Mouse (Mus musculus) spleen, adult 2 months (tissue): Measurements from ENCODE around the gene Desi1. TPM values are rescaled to one million over a fixed set of nuclear protein-coding genes. Genes with fewer than 3 reads are reported as not detected.
A peak's percentile ranks its signal among the peaks of the same experiment; 100 is the strongest.

Experiments used
- DNase-seq, 2 experiments: peaks; one replicate each; pipeline versions ENCODE4 v3.0.0 to v3.0.0-alpha.2; 2012 to 2021; ENCODE audit warnings: low spot score in 2 of 2, low read depth in 1 of 2
- H3K27ac ChIP-seq: fragments of 200-500 bp; 2 replicates; pipeline ENCODE4 v1.5.1; 2012; ENCODE audit warnings: low read length, inconsistent platforms; ENCODE audit not compliant: insufficient read depth
- H3K27me3 ChIP-seq: fragments of 200-500 bp; 2 replicates; pipeline ENCODE4 v1.6.1; 2012; ENCODE audit warnings: mild to moderate bottlenecking, moderate library complexity, low read length, inconsistent platforms; ENCODE audit not compliant: control insufficient read depth, insufficient read depth
- H3K36me3 ChIP-seq: fragments of 200-500 bp; 2 replicates; pipeline ENCODE4 v1.6.1; 2012; ENCODE audit warnings: mild to moderate bottlenecking, low read length, inconsistent platforms; ENCODE audit not compliant: control insufficient read depth, insufficient read depth
- H3K4me1 ChIP-seq: fragments of 200-500 bp; 2 replicates; pipeline ENCODE4 v1.6.1; 2011; ENCODE audit warnings: inconsistent platforms; ENCODE audit not compliant: control insufficient read depth, insufficient read depth, insufficient read length
- H3K4me3 ChIP-seq: fragments of 200-500 bp; 2 replicates; pipeline ENCODE4 v1.5.1; 2011; ENCODE audit warnings: mild to moderate bottlenecking, inconsistent platforms; ENCODE audit not compliant: insufficient read depth, insufficient read length; ENCODE audit errors: extremely low read depth
- CTCF ChIP-seq: fragments of 200-500 bp; IDR thresholded peaks from 2 replicates; pipeline ENCODE4 v1.5.1; 2011; ENCODE audit warnings: mild to moderate bottlenecking, inconsistent platforms; ENCODE audit not compliant: insufficient read depth, insufficient read length, insufficient replicate concordance; ENCODE audit errors: extremely low read depth
- POLR2A ChIP-seq: fragments of 200-500 bp; IDR thresholded peaks from 2 replicates; pipeline ENCODE4 v1.6.1; 2011; ENCODE audit warnings: low read depth, low read length, inconsistent platforms
- WGBS: fragments of 180-500 bp; shearing (Covaris S2); methylation state at CpG from one replicate; pipeline ENCODE4 v1.1.7; 2018; 5-methylcytosine and 5-hydroxymethylcytosine counted together
- polyA plus RNA-seq: library from polyadenylated mRNA; depleted of rRNA; stranded (reverse); fragments of >200 nt; gene quantifications from 2 replicates; pipeline ENCODE4 v1.2.3, GENCODE M21; 2012

The Desi1 gene
- polyA plus RNA-seq, 1 experiment, result 15.4 TPM

GRCm38 (mm10) chr15:82063909-82064308 is 30.2 kb upstream of the Desi1 start:
- no peaks in the 10 kb centered on the region for H3K36me3 ChIP-seq
- whole genome bisulfite sequencing, result 70% methylated on average over 14 of the region's 14 CpGs
- no peak for DNase-seq
- no peak overlapping the region for H3K4me3 ChIP-seq
- no peak for TF ChIP-seq CTCF
- no peak for TF ChIP-seq POLR2A
- H3K27ac ChIP-seq, result no peak overlapping the region
- H3K27me3 ChIP-seq, result no peaks in the 10 kb centered on the region
- H3K4me1 ChIP-seq, result no peaks in the 10 kb centered on the region

GRCm38 (mm10) chr15:82058719-82059201 is 25.1 kb upstream of the Desi1 start, which contains the start of gene 4930407I10Rik:
Gene 4930407I10Rik, plus strand, starts transcription at chr15:82059151.
- WGBS, result 86% methylated on average over 1 of the region's 1 CpGs
- DNase-seq, result no peak
- no peak within 1 kb of the TSS for H3K27ac ChIP-seq
- no peaks in the 10 kb centered on the region for H3K36me3 ChIP-seq
- H3K4me1 ChIP-seq, result no peaks in the 10 kb centered on the region; the same call in 1 of the 2 replicates
- no peaks in the 10 kb centered on the region for H3K27me3 ChIP-seq
- H3K4me3 ChIP-seq, result no peak within 1 kb of the TSS
- TF ChIP-seq CTCF (no peak), POLR2A (no peak)

GRCm38 (mm10) chr15:82052544-82052943 is 18.9 kb upstream of the Desi1 start:
- Histone ChIP-seq H3K36me3 (no peaks in the 10 kb centered on the region), H3K4me1 (no peaks in the 10 kb centered on the region; the same call in 1 of the 2 replicates), H3K27me3 (no peaks in the 10 kb centered on the region), H3K4me3 (no peak overlapping the region), H3K27ac (no peak overlapping the region)
- TF ChIP-seq POLR2A (no peak), CTCF (no peak)
- 61% methylated on average over 5 of the region's 5 CpGs for WGBS
- no peak for DNase-seq

GRCm38 (mm10) chr15:82047080-82047883 is 13.6 kb upstream of the Desi1 start, which contains the start of gene Snu13:
Gene Snu13, minus strand, starts transcription at chr15:82047598.
- H3K4me1 ChIP-seq, result peaks cover 6% of the 10 kb centered on the region; the same call in 1 of the 2 replicates
- under 1% methylated on average over 74 of the region's 74 CpGs for WGBS
- H3K27ac ChIP-seq, result peak within 1 kb of the TSS; percentile 89
- peak; percentile 75; the same call in 1 of the 2 replicates for TF ChIP-seq POLR2A
- no peak for TF ChIP-seq CTCF
- H3K4me3 ChIP-seq, result peak within 1 kb of the TSS; percentile 96
- peak; percentile 74 to 90 for DNase-seq
- H3K27me3 ChIP-seq, result no peaks in the 10 kb centered on the region
- H3K36me3 ChIP-seq, result peaks cover 8% of the 10 kb centered on the region

- H3K4me1 ChIP-seq, result peaks cover 6% of the 10 kb centered on the region; the same call in 1 of the 2 replicates
- no peaks in the 10 kb centered on the region for H3K27me3 ChIP-seq
- H3K36me3 ChIP-seq, result peaks cover 10% of the 10 kb centered on the region
- under 1% methylated on average over 26 of the region's 26 CpGs for WGBS
- TF ChIP-seq POLR2A (no peak), CTCF (no peak)
- H3K4me3 ChIP-seq, result peak overlapping the region; percentile 96
- no peak overlapping the region for H3K27ac ChIP-seq
- DNase-seq, result no peak
Measured at GRCm38 (mm10) chr15:82046246-82046891, 12.7 kb upstream of the Desi1 start.

- Histone ChIP-seq H3K27me3 (no peaks in the 10 kb centered on the region), H3K36me3 (peaks cover 18% of the 10 kb centered on the region), H3K27ac (no peak overlapping the region), H3K4me3 (no peak overlapping the region), H3K4me1 (peaks cover 6% of the 10 kb centered on the region; the same call in 1 of the 2 replicates)
- TF ChIP-seq CTCF, result no peak
- TF ChIP-seq POLR2A, result no peak
- 93% methylated on average over 7 of the region's 7 CpGs for WGBS
- no peak for DNase-seq
Measured at GRCm38 (mm10) chr15:82044166-82044784, 10.6 kb upstream of the Desi1 start.
